Mouse (Mus musculus) adrenal gland, adult 8-10 months (tissue): ENCODE data around the gene Foxo3. TPM values are rescaled to one million over a fixed set of nuclear protein-coding genes. Genes with fewer than 3 reads are reported as not detected.

Experiments used
- DNase-seq: peaks from one replicate; pipeline ENCODE4 v3.0.0; 2022
- total RNA-seq, 4 experiments: library from RNA; stranded (reverse); gene quantifications; 2 replicates each; pipeline ENCODE4 v1.2.4; 2022

The Foxo3 gene
- 10 to 100 TPM; 57.7 to 70.0 (median 65.4) TPM for total RNA-seq

- peak; percentile 87 for DNase-seq
These were observed at the start of gene Foxo3 for GRCm38 (mm10) chr10:42276507-42277345. Gene Foxo3 (minus strand): TSS chr10:42276755.

- no peak for DNase-seq
These were observed 48.8 kb upstream of the Foxo3 start for GRCm38 (mm10) chr10:42325305-42325704.

- DNase-seq: no peak
These were observed 47.4 kb upstream of the Foxo3 start for GRCm38 (mm10) chr10:42323978-42324377.

GRCm38 (mm10) chr10:42313222-42313786 lies 36.7 kb upstream of the Foxo3 start:
- no peak for DNase-seq

GRCm38 (mm10) chr10:42312557-42312956 lies 36.0 kb upstream of the Foxo3 start:
- DNase-seq: peak; percentile 78

- DNase-seq: no peak
These were observed 32.1 kb upstream of the Foxo3 start for GRCm38 (mm10) chr10:42308687-42308987.

GRCm38 (mm10) chr10:42307980-42308686 lies 31.6 kb upstream of the Foxo3 start:
- DNase-seq: peak; percentile 48

- DNase-seq: no peak
These were observed 29.9 kb upstream of the Foxo3 start for GRCm38 (mm10) chr10:42306422-42306821.

- DNase-seq: no peak
These were observed 24.2 kb upstream of the Foxo3 start for GRCm38 (mm10) chr10:42300805-42301204.

- DNase-seq: peak; percentile 24
These were observed 23.4 kb upstream of the Foxo3 start for GRCm38 (mm10) chr10:42299967-42300366.

GRCm38 (mm10) chr10:42299426-42299825 lies 22.9 kb upstream of the Foxo3 start:
- peak; percentile 23 for DNase-seq

- DNase-seq: no peak
These were observed 21.4 kb upstream of the Foxo3 start for GRCm38 (mm10) chr10:42297954-42298353.

- no peak for DNase-seq
These were observed 20.6 kb upstream of the Foxo3 start for GRCm38 (mm10) chr10:42297109-42297508.

- DNase-seq: no peak
These were observed 20.0 kb upstream of the Foxo3 start for GRCm38 (mm10) chr10:42296559-42296958.

- DNase-seq: no peak
These were observed 18.5 kb upstream of the Foxo3 start for GRCm38 (mm10) chr10:42295028-42295427.

GRCm38 (mm10) chr10:42294392-42294791 lies 17.8 kb upstream of the Foxo3 start:
- DNase-seq: no peak

GRCm38 (mm10) chr10:42293877-42294276 lies 17.3 kb upstream of the Foxo3 start:
- no peak for DNase-seq

- DNase-seq: no peak
These were observed 14.8 kb upstream of the Foxo3 start for GRCm38 (mm10) chr10:42291360-42291759.

- no peak for DNase-seq
These were observed 11.1 kb upstream of the Foxo3 start for GRCm38 (mm10) chr10:42287666-42288065.

GRCm38 (mm10) chr10:42278307-42278850 lies 1.8 kb upstream of the Foxo3 start:
- no peak for DNase-seq

GRCm38 (mm10) chr10:42277476-42278306 lies 1.1 kb upstream of the Foxo3 start:
- DNase-seq: peak; percentile 98

GRCm38 (mm10) chr10:42275871-42276501 lies 569 bp downstream of the Foxo3 start:
- DNase-seq: no peak
